In the genomic region with DNA sequence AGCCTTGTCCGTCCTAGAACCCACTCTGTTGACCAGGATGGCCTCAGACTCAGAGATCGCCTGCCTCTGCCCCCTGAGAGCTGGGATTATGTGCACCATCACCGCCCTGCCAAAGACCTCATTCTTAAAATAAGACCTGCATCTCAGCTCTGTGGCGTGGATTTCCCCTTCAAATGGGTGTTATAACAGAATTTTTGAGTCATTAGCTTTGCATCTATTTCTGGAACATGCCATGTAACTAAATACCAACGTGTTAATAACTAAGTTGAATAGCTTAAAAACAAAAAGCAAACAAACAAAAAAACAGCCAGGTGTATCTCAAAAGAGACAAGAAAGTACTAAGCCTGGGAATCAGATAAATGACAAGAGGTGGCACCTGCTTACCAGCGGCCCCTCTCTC, we compare ENCODE assay signal across 30 mouse cellular contexts. TPM values are rescaled to one million over a fixed set of nuclear protein-coding genes. Genes with fewer than 3 reads are reported as not detected.
"Had no signal": no experiment of that assay in that cellular context is flagged by ENCODE, and none has a peak within 500 bp of the region (broad histone marks: within the 10 kb centered on the region; RNA-seq: fewer than 3 reads in every experiment).

No protein-coding gene starts in this region.

- H3K4me3 ChIP-seq: embryonic facial prominence, embryonic 10.5 days; embryonic facial prominence, embryonic 12.5 days; embryonic facial prominence, embryonic 13.5 days; embryonic facial prominence, embryonic 15.5 days; erythroblast, embryonic 14.5 days; forebrain, embryonic 10.5 days; forebrain, embryonic 12.5 days; forebrain, embryonic 13.5 days; forebrain, embryonic 15.5 days; gastrocnemius, adult 2 months; heart, adult 2 months; heart, embryonic 10.5 days had no signal

- H3K36me3 ChIP-seq: embryonic facial prominence, embryonic 10.5 days; embryonic facial prominence, embryonic 12.5 days; embryonic facial prominence, embryonic 13.5 days; embryonic facial prominence, embryonic 15.5 days; forebrain, embryonic 10.5 days; forebrain, embryonic 12.5 days; forebrain, embryonic 15.5 days; heart, embryonic 10.5 days had no signal

- H3K9me3 ChIP-seq: embryonic facial prominence, embryonic 10.5 days; embryonic facial prominence, embryonic 12.5 days; embryonic facial prominence, embryonic 13.5 days; embryonic facial prominence, embryonic 15.5 days; forebrain, embryonic 10.5 days; forebrain, embryonic 12.5 days; forebrain, embryonic 13.5 days; forebrain, embryonic 15.5 days; heart, embryonic 10.5 days had no signal

- H3K27me3 ChIP-seq: embryonic facial prominence, embryonic 12.5 days; embryonic facial prominence, embryonic 13.5 days; embryonic facial prominence, embryonic 15.5 days; forebrain, embryonic 13.5 days; forebrain, embryonic 15.5 days had no signal

- H3K27ac ChIP-seq: embryonic facial prominence, embryonic 10.5 days; embryonic facial prominence, embryonic 12.5 days; embryonic facial prominence, embryonic 13.5 days; embryonic facial prominence, embryonic 15.5 days; forebrain, embryonic 10.5 days; forebrain, embryonic 12.5 days; forebrain, embryonic 13.5 days; forebrain, embryonic 15.5 days; gastrocnemius, adult 2 months; heart, adult 2 months; heart, embryonic 10.5 days had no signal

- DNase-seq: cerebellum, adult 9-10 months; cerebellum, adult 9-11 months; cerebellum, postnatal 10 days; cerebellum, postnatal 14 days; cerebellum, postnatal 25 days; cerebellum, postnatal 36 days; forebrain, postnatal 0 days; gastrocnemius, adult 2 months; gastrocnemius, postnatal 10 days; gastrocnemius, postnatal 14 days; gastrocnemius, postnatal 25 days; gastrocnemius, postnatal 36 days; heart, adult 11 months; heart, adult 18-20 months; heart, adult 2 months had no signal

- H3K9ac ChIP-seq: embryonic facial prominence, embryonic 12.5 days; embryonic facial prominence, embryonic 13.5 days; embryonic facial prominence, embryonic 15.5 days; forebrain, embryonic 12.5 days; forebrain, embryonic 13.5 days; forebrain, embryonic 15.5 days; forebrain, postnatal 0 days had no signal

- H3K4me1 ChIP-seq: embryonic facial prominence, embryonic 12.5 days; embryonic facial prominence, embryonic 13.5 days; forebrain, embryonic 12.5 days; heart, embryonic 10.5 days had no signal

- H3K4me2 ChIP-seq: embryonic facial prominence, embryonic 12.5 days; embryonic facial prominence, embryonic 13.5 days; embryonic facial prominence, embryonic 15.5 days; forebrain, embryonic 12.5 days; forebrain, embryonic 13.5 days; forebrain, embryonic 15.5 days had no signal

RNA-seq across cellular contexts. Expression of a gene that starts 23.0 kb away (rescaled TPM):
- total RNA-seq: common myeloid progenitor, adult 5-6 weeks; gastrocnemius, adult 18-20 months; gastrocnemius, adult 2 months; gastrocnemius, adult 8-10 months; gastrocnemius, postnatal 10 days; gastrocnemius, postnatal 14 days; gastrocnemius, postnatal 25 days; gastrocnemius, postnatal 36 days; gastrocnemius, postnatal 4 days; granulocyte monocyte progenitor cell, adult 5-6 weeks had no signal
- polyA plus RNA-seq: embryonic facial prominence, embryonic 15.5 days; erythroblast, embryonic 14.5 days had no signal
